Mouse (Mus musculus) spleen, postnatal 14 days (tissue): Measurements from ENCODE around the gene Strip2.

Experiments
- DNase-seq, 2 experiments: peaks; one replicate each; pipeline ENCODE4 v3.0.0; 2021 to 2022; ENCODE audit warnings: low spot score in 2 of 2

The Strip2 gene

GRCm38 (mm10) chr6:30009204-30009603 lies 92.4 kb downstream of the Strip2 start:
- no peak for DNase-seq
